Mouse (Mus musculus): Measurements from ENCODE around the gene Cops8.

GRCm38 (mm10) chr1:90634205-90634745 lies 31.5 kb downstream of the Cops8 start:
- no peak for TF ChIP-seq MYC (IDR thresholded peaks at IDR 0.05; ENCODE audit: low read depth, low read length)
- no peak for TF ChIP-seq TCF12 (IDR thresholded peaks at IDR 0.05; ENCODE audit: low read depth, low read length)
- TF ChIP-seq NRF1 (IDR thresholded peaks at IDR 0.05; ENCODE audit: insufficient read depth, low read depth, low read length, poor library complexity, severe bottlenecking): no peak
- TF ChIP-seq EP300 (IDR thresholded peaks at IDR 0.05; ENCODE audit: low read depth in 1 of 2, low read length in 2 of 2): no peak
- no peak for TF ChIP-seq CTCF (IDR thresholded peaks at IDR 0.05 in 2 of 3, conservative IDR thresholded peaks at IDR 0.05 in 1 of 3; ENCODE audit: control insufficient read depth in 1 of 3, insufficient read depth in 1 of 3, low read depth in 2 of 3, low read length in 3 of 3, poor library complexity in 1 of 3, severe bottlenecking in 1 of 3)
- TF ChIP-seq BHLHE40 (IDR thresholded peaks at IDR 0.05; ENCODE audit: borderline replicate concordance, low read depth, low read length): no peak
- TF ChIP-seq KAT2A (conservative IDR thresholded peaks at IDR 0.05; ENCODE audit: low read depth, low read length): no peak
- no peak for TF ChIP-seq POLR2AphosphoS2 (IDR thresholded peaks at IDR 0.05; ENCODE audit: low read length)
- no peak for TF ChIP-seq ZKSCAN1 (IDR thresholded peaks at IDR 0.05; ENCODE audit: low read depth, low read length)

Data from MEL (cell line).